8 mouse cellular contexts compared by ENCODE assay signal in genomic region chr5:31179301-31179765, GRCm38 (mm10). TPM values are rescaled to one million over a fixed set of nuclear protein-coding genes. Genes with fewer than 3 reads are reported as not detected.
DNase-seq lines count a peak whose midpoint lies in the region; ATAC-seq and TF ChIP-seq lines count a peak whose summit lies in the region.

No protein-coding gene starts in this region.

- ATAC-seq in lung, embryonic 15.5 days (ENCODE audit: borderline replicate concordance, extremely low read depth, low FRiP score, low TSS enrichment), result peak; percentile 52
- peak; percentile 66 for ATAC-seq in midbrain, postnatal 0 days (ENCODE audit: low FRiP score)

- no peak for DNase-seq in lung, postnatal 36 days
- peak; percentile 21 for DNase-seq in forelimb bud, embryonic 11.5 days (ENCODE audit: low read depth, low spot score)
- DNase-seq in limb, embryonic 10.5 days (ENCODE audit: low spot score), result peak; percentile 59
- DNase-seq in midbrain, postnatal 0 days (ENCODE audit: low spot score), result peak; percentile 38
- no peak for DNase-seq in urinary bladder, postnatal 36 days (ENCODE audit: low spot score in 2 of 2)
- no peak for DNase-seq in cerebellum, adult 18-20 months

- no peaks in the 10 kb centered on the region for H3K27me3 ChIP-seq in lung, embryonic 15.5 days
- H3K27me3 ChIP-seq in limb, embryonic 10.5 days (ENCODE audit: low read depth, poor library complexity, severe bottlenecking), result no peaks in the 10 kb centered on the region
- no peaks in the 10 kb centered on the region for H3K27me3 ChIP-seq in midbrain, postnatal 0 days (ENCODE audit: insufficient read depth, low read length)

- no peak for TF ChIP-seq CTCF in bone marrow, adult 2 months (IDR thresholded peaks at IDR 0.05; ENCODE audit: control insufficient read depth, insufficient read depth, low read length)
- no peak; the same call in 1 of the 2 replicates for TF ChIP-seq CTCF in midbrain, postnatal 0 days (IDR thresholded peaks at IDR 0.05)

- no peaks in the 10 kb centered on the region for H3K9me3 ChIP-seq in lung, embryonic 15.5 days
- H3K9me3 ChIP-seq in limb, embryonic 10.5 days (replicated peaks), result no peaks in the 10 kb centered on the region
- H3K9me3 ChIP-seq in midbrain, postnatal 0 days (ENCODE audit: low read length), result no peaks in the 10 kb centered on the region

- TF ChIP-seq POLR2A in bone marrow, adult 2 months (IDR thresholded peaks at IDR 0.05; ENCODE audit: borderline replicate concordance, control insufficient read depth, low read depth, low read length), result peak; percentile 11; the same call in 1 of the 2 replicates

- peak overlapping the region; percentile 83 for H3K4me2 ChIP-seq in lung, embryonic 15.5 days
- peak overlapping the region; percentile 87 for H3K4me2 ChIP-seq in midbrain, postnatal 0 days (ENCODE audit: low read depth, low read length, poor library complexity, severe bottlenecking)

- under 1% methylated on average over 25 of the region's 25 CpGs for WGBS in lung, embryonic 15.5 days
- under 1% methylated on average over 25 of the region's 25 CpGs for WGBS in bone marrow, adult 2 months
- WGBS in limb, embryonic 10.5 days, result under 1% methylated on average over 25 of the region's 25 CpGs
- under 1% methylated on average over 25 of the region's 25 CpGs for WGBS in midbrain, postnatal 0 days

- H3K36me3 ChIP-seq in lung, embryonic 15.5 days, result peaks cover 3% of the 10 kb centered on the region; the same call in 1 of the 2 replicates
- H3K36me3 ChIP-seq in limb, embryonic 10.5 days, result peaks cover 33% of the 10 kb centered on the region
- H3K36me3 ChIP-seq in midbrain, postnatal 0 days (ENCODE audit: insufficient read depth, low read length), result peaks cover 1% of the 10 kb centered on the region; the same call in 1 of the 2 replicates

- H3K27ac ChIP-seq in lung, embryonic 15.5 days, result peak overlapping the region; percentile 99
- H3K27ac ChIP-seq in bone marrow, adult 2 months (ENCODE audit: control insufficient read depth, insufficient read depth, low read depth, low read length, poor library complexity), result peak overlapping the region; percentile 92
- peak overlapping the region; percentile 92 for H3K27ac ChIP-seq in limb, embryonic 10.5 days
- H3K27ac ChIP-seq in midbrain, postnatal 0 days (ENCODE audit: low read depth, low read length), result peak overlapping the region; percentile 97

- H3K4me3 ChIP-seq in lung, embryonic 15.5 days, result peak overlapping the region; percentile 81
- peak overlapping the region; percentile 95 for H3K4me3 ChIP-seq in bone marrow, adult 2 months (replicated peaks; ENCODE audit: control insufficient read depth, low read depth, low read length)
- H3K4me3 ChIP-seq in limb, embryonic 10.5 days, result peak overlapping the region; percentile 92
- H3K4me3 ChIP-seq in midbrain, postnatal 0 days (ENCODE audit: low read depth, low read length), result peak overlapping the region; percentile 86

- peaks cover 10% of the 10 kb centered on the region; the same call in 1 of the 2 replicates for H3K4me1 ChIP-seq in lung, embryonic 15.5 days
- no peaks in the 10 kb centered on the region for H3K4me1 ChIP-seq in bone marrow, adult 2 months (ENCODE audit: control insufficient read depth, insufficient read depth, low read length)
- H3K4me1 ChIP-seq in limb, embryonic 10.5 days, result peaks cover 9% of the 10 kb centered on the region
- H3K4me1 ChIP-seq in midbrain, postnatal 0 days (ENCODE audit: insufficient read depth, low read length), result 0 out of 2 replicates have a peak, but pooled peaks cover 4% of the 10 kb centered on the region

- H3K9ac ChIP-seq in lung, embryonic 15.5 days, result peak overlapping the region; percentile 67
- H3K9ac ChIP-seq in midbrain, postnatal 0 days (replicated peaks; ENCODE audit: low read length, poor library complexity, severe bottlenecking), result peak overlapping the region; percentile 86

RNA-seq across cellular contexts. Expression of gene Gm29609, which starts 0.4 kb away (rescaled TPM):
- 1.1 and 1.4 TPM in 2 replicates for polyA plus RNA-seq in lung, embryonic 15.5 days (2015; fragmentation: Nextera tagmentation; extraction: Ambion mirVana)
- polyA plus RNA-seq in bone marrow, adult 2 months (2011; ENCODE audit: insufficient read depth, insufficient read length, low replicate concordance, missing spikeins), result 2.0 TPM in 1 of 2 replicates, not detected in the other
- 1.0 and 1.3 TPM in 2 replicates for polyA plus RNA-seq in limb, embryonic 10.5 days (2016; fragmentation: Nextera tagmentation; extraction: Ambion mirVana)
- 3.1 and 4.3 TPM in 2 replicates for total RNA-seq in midbrain, postnatal 0 days (2014; rRNA removed)
- 1.9 and 2.2 TPM in 2 replicates for polyA plus RNA-seq in midbrain, postnatal 0 days (2015; fragmentation: Nextera tagmentation; extraction: Ambion mirVana)

RNA-seq across cellular contexts. Expression of gene Gtf3c2, which starts 0.6 kb away (rescaled TPM):
- polyA plus RNA-seq in lung, embryonic 15.5 days (2015; fragmentation: Nextera tagmentation; extraction: Ambion mirVana), result 68.4 and 69.3 TPM in 2 replicates
- polyA plus RNA-seq in bone marrow, adult 2 months (2011; ENCODE audit: insufficient read depth, insufficient read length, low replicate concordance, missing spikeins), result 32.1 and 67.3 TPM in 2 replicates
- polyA plus RNA-seq in limb, embryonic 10.5 days (2016; fragmentation: Nextera tagmentation; extraction: Ambion mirVana), result 120 and 136 TPM in 2 replicates
- total RNA-seq in midbrain, postnatal 0 days (2014; rRNA removed), result 45.2 and 46.4 TPM in 2 replicates
- 46.1 and 49.0 TPM in 2 replicates for polyA plus RNA-seq in midbrain, postnatal 0 days (2015; fragmentation: Nextera tagmentation; extraction: Ambion mirVana)

RNA-seq across cellular contexts. Expression of gene Snx17, which starts 13.7 kb away (rescaled TPM):
- 146 and 147 TPM in 2 replicates for polyA plus RNA-seq in lung, embryonic 15.5 days (2015; fragmentation: Nextera tagmentation; extraction: Ambion mirVana)
- 32.5 and 42.0 TPM in 2 replicates for polyA plus RNA-seq in bone marrow, adult 2 months (2011; ENCODE audit: insufficient read depth, insufficient read length, low replicate concordance, missing spikeins)
- 128 and 140 TPM in 2 replicates for polyA plus RNA-seq in limb, embryonic 10.5 days (2016; fragmentation: Nextera tagmentation; extraction: Ambion mirVana)
- total RNA-seq in midbrain, postnatal 0 days (2014; rRNA removed), result 88.3 and 95.2 TPM in 2 replicates
- polyA plus RNA-seq in midbrain, postnatal 0 days (2015; fragmentation: Nextera tagmentation; extraction: Ambion mirVana), result 103 and 104 TPM in 2 replicates

RNA-seq across cellular contexts. Expression of gene Eif2b4, which starts 13.9 kb away (rescaled TPM):
- 61.2 and 64.3 TPM in 2 replicates for polyA plus RNA-seq in lung, embryonic 15.5 days (2015; fragmentation: Nextera tagmentation; extraction: Ambion mirVana)
- polyA plus RNA-seq in bone marrow, adult 2 months (2011; ENCODE audit: insufficient read depth, insufficient read length, low replicate concordance, missing spikeins), result 21.7 and 57.4 TPM in 2 replicates
- 85.7 and 89.6 TPM in 2 replicates for polyA plus RNA-seq in limb, embryonic 10.5 days (2016; fragmentation: Nextera tagmentation; extraction: Ambion mirVana)
- 29.7 and 34.0 TPM in 2 replicates for total RNA-seq in midbrain, postnatal 0 days (2014; rRNA removed)
- 84.3 and 93.4 TPM in 2 replicates for polyA plus RNA-seq in midbrain, postnatal 0 days (2015; fragmentation: Nextera tagmentation; extraction: Ambion mirVana)

RNA-seq across cellular contexts. Expression of gene Zfp513, which starts 22.8 kb away (rescaled TPM):
- 8.8 and 9.5 TPM in 2 replicates for polyA plus RNA-seq in lung, embryonic 15.5 days (2015; fragmentation: Nextera tagmentation; extraction: Ambion mirVana)
- polyA plus RNA-seq in bone marrow, adult 2 months (2011; ENCODE audit: insufficient read depth, insufficient read length, low replicate concordance, missing spikeins), result 28.8 and 54.0 TPM in 2 replicates
- polyA plus RNA-seq in limb, embryonic 10.5 days (2016; fragmentation: Nextera tagmentation; extraction: Ambion mirVana), result 11.8 and 11.9 TPM in 2 replicates
- 6.4 and 10.9 TPM in 2 replicates for total RNA-seq in midbrain, postnatal 0 days (2014; rRNA removed)
- polyA plus RNA-seq in midbrain, postnatal 0 days (2015; fragmentation: Nextera tagmentation; extraction: Ambion mirVana), result 11.1 and 13.0 TPM in 2 replicates

Comparison
In these comparisons a context has a peak if more than half of its experiments do, and no peak if none do; other contexts are left out.
1. DNase-seq: peak in forelimb bud, embryonic 11.5 days (single experiment), limb, embryonic 10.5 days (single experiment) and midbrain, postnatal 0 days (single experiment); none in lung, postnatal 36 days (single experiment), urinary bladder, postnatal 36 days (0 of 2) and cerebellum, adult 18-20 months (0 of 2).
2. Peak in every context shown above with its lines, with median percentiles within 50 percentile points of each other: H3K27ac ChIP-seq and H3K4me3 ChIP-seq.